Mouse (Mus musculus): Measurements from ENCODE around the gene Trappc4.
"Not testable (repeated sequence)": the region's sequence is repeated elsewhere in the genome, so short reads cannot be mapped to it uniquely, and the experiment has no call there.

The Trappc4 gene

DNA sequence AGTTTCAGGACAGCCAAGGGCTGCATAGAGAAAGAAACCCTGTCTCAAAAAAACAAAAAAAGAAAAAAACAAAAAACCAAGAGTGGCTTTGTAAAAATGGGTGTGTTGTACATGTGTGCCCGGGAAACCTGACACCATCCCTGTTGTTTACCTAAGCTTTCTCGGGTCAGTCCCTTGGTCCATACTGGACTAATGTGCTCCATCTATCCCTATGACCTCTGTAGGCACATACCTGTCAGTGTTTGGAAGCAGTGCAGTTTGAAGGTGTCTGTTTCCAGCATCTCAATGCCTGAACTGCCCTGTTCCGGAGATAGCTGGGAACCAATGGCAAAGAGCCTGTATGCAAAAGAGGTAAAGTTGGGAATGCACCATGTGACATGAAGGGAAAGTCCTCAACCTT, 2.4 kb downstream of the Trappc4 start:
- no peak for DNase-seq

GRCm38 (mm10) chr9:44401081-44401480, 6.3 kb downstream of the Trappc4 start:
- DNase-seq = no peak

- DNase-seq = no peak
These were observed 7.6 kb downstream of the Trappc4 start for GRCm38 (mm10) chr9:44399795-44400114.

DNA sequence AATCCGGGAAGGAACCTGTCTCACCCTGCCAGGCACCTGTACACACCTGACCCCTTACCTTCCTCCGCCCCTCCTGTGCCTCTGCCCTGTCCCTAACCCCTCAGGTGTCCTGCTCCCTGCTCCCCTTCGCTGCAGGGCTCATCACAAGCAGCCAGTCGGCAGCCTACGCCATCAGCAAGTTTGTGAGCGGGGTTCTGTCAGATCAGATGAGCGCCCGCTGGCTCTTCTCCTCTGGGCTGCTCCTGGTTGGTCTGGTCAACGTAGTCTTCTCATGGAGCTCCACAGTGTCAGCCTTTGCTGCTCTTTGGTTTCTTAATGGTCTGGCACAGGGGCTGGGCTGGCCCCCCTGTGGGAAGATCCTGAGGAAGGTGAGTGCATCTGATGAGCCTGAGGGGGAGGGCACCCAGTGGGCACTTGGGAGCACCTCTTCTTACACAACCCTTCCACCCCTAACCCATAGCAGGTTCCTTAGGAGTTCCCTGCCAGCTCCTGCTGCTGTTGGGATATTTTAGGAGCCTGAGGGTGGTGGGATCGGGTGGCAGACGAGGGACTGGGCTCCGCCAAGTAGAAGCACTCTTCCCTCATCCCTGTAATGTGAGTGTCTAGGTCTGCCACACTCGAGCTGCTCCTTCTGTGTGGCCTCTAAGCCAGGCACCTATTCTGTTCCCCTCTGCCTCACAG, 8.1 kb downstream of the Trappc4 start:
- DNase-seq = no peak

DNA sequence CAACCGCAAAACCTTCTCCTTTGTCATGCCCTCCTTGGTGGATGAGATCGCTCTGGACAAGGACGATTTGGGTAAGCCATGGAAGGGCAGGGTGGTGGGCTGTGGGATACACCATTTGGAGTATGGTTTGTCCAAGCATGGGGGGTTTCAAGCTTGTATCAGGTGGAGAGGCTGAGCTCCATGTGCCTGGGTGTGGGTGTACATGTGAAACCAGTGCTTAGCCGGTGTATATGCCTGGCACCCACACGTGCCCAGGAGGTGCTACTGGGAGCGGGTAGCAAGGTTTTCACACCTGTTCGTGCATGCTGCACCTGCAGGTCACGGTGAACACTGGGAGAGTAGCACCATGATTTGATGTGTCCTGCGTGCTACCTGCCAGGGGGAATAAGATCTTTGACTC, 8.8 kb downstream of the Trappc4 start:
- no peak for DNase-seq

- DNase-seq = no peak
These were observed 9.3 kb downstream of the Trappc4 start for GRCm38 (mm10) chr9:44398087-44398486.

- DNase-seq = peak; percentile 92 to 96
These were observed 10.6 kb downstream of the Trappc4 start, which contains the start of gene Slc37a4 for GRCm38 (mm10) chr9:44396684-44397411. Gene Slc37a4 (plus strand): TSS chr9:44396852.

GRCm38 (mm10) chr9:44391466-44391865, 15.9 kb downstream of the Trappc4 start:
- DNase-seq = peak; percentile 46 to 81

DNA sequence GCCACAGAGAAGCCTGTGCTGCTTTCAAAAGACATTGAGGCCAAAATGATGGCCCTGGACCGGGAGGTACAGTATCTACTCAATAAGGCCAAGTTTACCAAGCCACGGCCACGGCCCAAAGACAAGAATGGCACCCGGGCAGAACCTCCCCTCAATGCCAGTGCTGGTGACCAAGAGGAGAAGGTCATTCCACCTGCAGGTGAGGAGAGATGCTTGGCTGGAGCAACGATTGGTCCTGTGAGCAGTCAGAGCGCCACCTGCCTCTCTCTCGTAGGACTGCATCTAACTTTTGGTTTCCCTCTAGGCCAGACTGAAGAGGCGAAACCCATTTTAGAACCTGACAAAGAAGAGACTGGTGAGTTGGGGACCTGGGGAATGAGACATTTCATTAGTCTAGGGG, 18.1 kb downstream of the Trappc4 start:
- DNase-seq = peak in 1 of 2 experiments; percentile 61

DNA sequence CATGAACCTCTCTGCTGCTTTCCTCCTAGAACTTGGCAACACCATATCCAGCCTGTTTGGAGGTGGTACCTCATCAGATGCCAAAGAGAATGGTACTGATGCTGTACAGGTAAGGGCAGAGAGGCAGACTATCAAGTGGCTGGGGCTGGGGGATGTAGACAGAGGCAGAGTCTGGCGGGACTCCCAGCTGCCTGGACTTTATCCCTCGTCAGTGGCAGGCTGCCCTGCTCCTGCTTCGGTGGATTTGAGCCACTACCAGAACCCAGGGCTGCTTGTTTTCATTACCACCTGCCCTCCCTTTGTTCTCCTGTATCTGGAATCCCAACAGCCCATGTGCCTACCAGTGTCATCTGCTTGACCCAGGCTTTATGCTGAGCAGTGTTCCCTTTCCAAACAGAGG, 20.2 kb downstream of the Trappc4 start:
- no peak for DNase-seq

GRCm38 (mm10) chr9:44384596-44384995, 22.8 kb downstream of the Trappc4 start:
- DNase-seq = no peak

GRCm38 (mm10) chr9:44379862-44380261, 27.5 kb downstream of the Trappc4 start:
- no peak for DNase-seq

DNA sequence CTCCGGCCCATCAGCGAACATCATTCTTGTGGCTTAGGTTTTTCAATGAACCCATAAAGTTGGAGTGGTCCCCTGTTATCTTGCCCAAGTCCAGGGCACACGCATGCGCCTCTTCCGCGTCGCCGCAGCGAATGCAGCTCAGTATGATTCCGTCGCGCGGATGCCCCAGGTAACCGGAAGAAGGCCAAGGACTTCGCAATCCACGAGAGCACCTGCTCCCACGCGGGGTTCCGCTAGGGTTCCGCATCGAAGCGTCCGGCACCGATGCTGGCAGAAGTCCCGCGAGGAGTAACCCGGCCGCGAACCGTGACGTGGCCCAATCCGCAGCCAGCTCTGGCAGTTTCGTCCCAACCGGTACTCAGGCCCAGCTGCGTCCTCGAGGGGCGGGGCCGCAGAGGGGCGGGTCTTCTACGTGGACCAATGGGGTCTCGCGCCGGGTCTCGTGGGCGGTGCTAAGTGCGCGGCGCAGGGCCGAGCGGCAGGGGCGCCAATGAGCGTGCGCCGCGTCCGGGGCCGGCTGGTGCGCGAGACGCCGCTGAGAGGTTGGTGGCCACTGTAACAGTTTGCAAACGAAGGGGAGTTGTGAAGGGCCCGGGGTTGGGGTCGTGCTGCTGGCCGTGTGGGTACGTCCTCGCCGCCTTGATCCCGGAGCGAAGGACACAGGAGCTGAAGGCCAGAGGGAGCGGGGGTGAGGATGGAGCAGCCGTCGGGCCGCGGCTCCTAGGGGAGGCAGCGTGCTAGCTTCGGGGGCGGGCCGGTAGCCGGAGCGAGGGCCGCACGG, 28.2 kb downstream of the Trappc4 start, which contains the start of gene Hyou1:
Gene Hyou1 (plus strand): TSS at position 437 of the 781 bp plus-strand sequence.
- peak; percentile 99 to 100 for DNase-seq

DNA sequence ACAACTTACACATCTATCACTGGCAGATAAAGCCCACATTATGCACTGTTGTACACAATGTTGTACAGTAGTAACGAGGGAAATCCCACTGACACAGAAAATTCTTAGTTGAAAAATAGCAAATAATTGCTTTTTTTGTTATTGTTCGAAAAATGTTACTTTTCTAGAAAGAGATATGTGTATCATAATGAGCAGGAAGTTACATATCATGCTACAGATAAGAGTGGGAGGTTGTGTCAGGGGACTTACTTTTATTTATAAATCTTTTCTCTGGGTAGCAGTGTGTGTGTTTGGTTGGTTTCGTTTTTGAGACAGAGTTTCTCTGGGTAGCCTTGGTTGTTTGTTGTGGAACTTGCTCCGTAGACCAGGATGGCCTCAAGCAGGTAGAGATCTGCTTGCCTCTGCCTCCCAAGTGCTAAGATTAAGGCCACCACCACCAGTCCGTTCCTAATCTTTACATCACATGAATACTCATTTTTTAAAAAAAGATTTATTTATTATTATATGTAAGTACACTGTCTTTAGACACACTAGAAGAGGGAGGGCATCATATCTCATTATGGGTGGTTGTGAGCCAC, 29.2 kb downstream of the Trappc4 start:
- no peak for DNase-seq

- not testable (repeated sequence) for DNase-seq
These were observed 30.1 kb downstream of the Trappc4 start for GRCm38 (mm10) chr9:44377335-44377734.

- DNase-seq = no peak
These were observed 31.3 kb downstream of the Trappc4 start for GRCm38 (mm10) chr9:44376141-44376540.

- DNase-seq = no peak
These were observed 34.0 kb downstream of the Trappc4 start for GRCm38 (mm10) chr9:44373386-44373785.

DNA sequence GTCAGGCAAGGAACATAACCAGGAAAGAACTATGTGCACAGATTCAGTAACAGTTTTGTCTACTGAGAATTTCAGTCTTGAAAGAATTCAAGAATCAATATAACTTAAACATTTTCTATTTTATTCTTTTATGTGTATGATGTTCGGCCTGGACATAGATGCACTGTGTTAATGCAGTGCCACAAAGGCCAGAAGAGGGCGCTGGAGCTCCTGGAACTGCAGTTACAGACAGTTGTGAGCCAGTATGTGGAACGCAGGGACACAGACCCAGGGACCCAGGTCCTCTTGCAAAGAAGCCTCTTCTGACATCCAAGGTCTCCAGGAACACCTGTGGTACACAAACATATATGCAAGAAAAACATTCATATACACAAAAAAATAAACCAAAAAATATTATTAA, 42.9 kb downstream of the Trappc4 start:
- peak in 1 of 2 experiments; percentile 29 for DNase-seq

- not testable (repeated sequence) for DNase-seq
These were observed 45.5 kb downstream of the Trappc4 start for GRCm38 (mm10) chr9:44361931-44362330.

GRCm38 (mm10) chr9:44361190-44361917, 46.0 kb downstream of the Trappc4 start, which contains the start of gene Vps11:
Gene Vps11 (minus strand): TSS chr9:44361670.
- DNase-seq = peak; percentile 91 to 92

GRCm38 (mm10) chr9:44357207-44357606, 50.2 kb downstream of the Trappc4 start:
- DNase-seq = no peak

Measured in spleen, adult 18-20 months (tissue).